18 mouse cellular contexts compared by ENCODE assay signal in the genomic region with DNA sequence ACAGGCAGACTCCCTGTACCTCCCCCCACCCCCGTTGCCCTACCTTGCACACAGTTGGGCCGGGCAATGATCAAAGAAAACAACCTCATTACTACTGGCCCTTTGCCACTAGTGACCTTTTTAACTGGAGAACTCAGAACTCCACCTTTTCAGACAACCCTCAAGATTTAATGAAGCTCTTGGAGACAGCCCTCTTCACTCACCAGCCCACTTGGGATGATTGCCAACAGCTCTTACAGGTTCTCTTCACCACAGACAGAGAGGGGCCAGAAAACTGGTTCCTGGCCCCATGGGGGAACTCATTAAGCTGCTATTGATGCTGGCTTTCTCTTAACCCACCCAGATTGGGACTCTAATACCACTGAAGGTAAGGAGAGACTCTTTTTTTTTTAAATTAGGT. TPM values are rescaled to one million over a fixed set of nuclear protein-coding genes. Genes with fewer than 3 reads are reported as not detected.
DNase-seq lines count a peak whose midpoint lies in the region; ATAC-seq and TF ChIP-seq lines count a peak whose summit lies in the region.
"Had no signal": no experiment of that assay in that cellular context is flagged by ENCODE, and none has a peak within 500 bp of the region (broad histone marks: within the 10 kb centered on the region; RNA-seq: fewer than 3 reads in every experiment).

No protein-coding gene starts in this region.

- no peaks in the 10 kb centered on the region for H3K4me1 ChIP-seq in hindbrain, embryonic 14.5 days (replicated peaks; ENCODE audit: control insufficient read depth, insufficient read depth, low read length)
- H3K4me1 ChIP-seq in hindbrain, embryonic 12.5 days: no peaks in the 10 kb centered on the region
- no peaks in the 10 kb centered on the region for H3K4me1 ChIP-seq in lung, embryonic 14.5 days (ENCODE audit: insufficient read depth)
- H3K4me1 ChIP-seq: forebrain, embryonic 15.5 days; heart, embryonic 12.5 days; hindbrain, embryonic 10.5 days had no signal

- 61% methylated on average over 2 of the region's 2 CpGs for WGBS in hindbrain, embryonic 14.5 days
- WGBS in hindbrain, embryonic 12.5 days: 67% methylated on average over 2 of the region's 2 CpGs
- WGBS in lung, embryonic 14.5 days: 34% methylated on average over 2 of the region's 2 CpGs

- TF ChIP-seq POLR2A in brain, embryonic 14.5 days (IDR thresholded peaks at IDR 0.05; ENCODE audit: borderline replicate concordance, extremely low read depth, insufficient read depth, insufficient read length, poor library complexity, severe bottlenecking): no peak

- no peak overlapping the region for H3K4me2 ChIP-seq in hindbrain, embryonic 14.5 days (replicated peaks)
- no peak overlapping the region for H3K4me2 ChIP-seq in hindbrain, embryonic 12.5 days (replicated peaks)
- H3K4me2 ChIP-seq in lung, embryonic 14.5 days: no peak overlapping the region
- H3K4me2 ChIP-seq: forebrain, embryonic 15.5 days; heart, embryonic 12.5 days had no signal

- peak; percentile 3 for DNase-seq in hindbrain, embryonic 14.5 days (ENCODE audit: low spot score)
- peak; percentile 20 for DNase-seq in lung, embryonic 14.5 days
- no peak for DNase-seq in lung, postnatal 14 days
- DNase-seq in brain, embryonic 14.5 days (ENCODE audit: low read depth): peak; percentile 66
- DNase-seq in forelimb bud, embryonic 11.5 days (ENCODE audit: low read depth, low spot score): peak; percentile 19
- DNase-seq in frontal cortex, postnatal 14 days (ENCODE audit: low spot score in 2 of 2): no peak
- DNase-seq: adrenal gland, adult 2 months; adrenal gland, postnatal 25 days; cerebellum, adult 2 months; cerebellum, postnatal 10 days; gastrocnemius, adult 2 months; gastrocnemius, postnatal 25 days had no signal

- no peak overlapping the region for H3K9ac ChIP-seq in hindbrain, embryonic 14.5 days
- H3K9ac ChIP-seq in hindbrain, embryonic 12.5 days: no peak overlapping the region
- no peak overlapping the region for H3K9ac ChIP-seq in lung, embryonic 14.5 days
- H3K9ac ChIP-seq: forebrain, embryonic 15.5 days; heart, embryonic 12.5 days had no signal

- no peaks in the 10 kb centered on the region for H3K27me3 ChIP-seq in hindbrain, embryonic 14.5 days (ENCODE audit: control insufficient read depth, insufficient read depth, low read length)
- no peaks in the 10 kb centered on the region for H3K27me3 ChIP-seq in hindbrain, embryonic 12.5 days
- no peaks in the 10 kb centered on the region for H3K27me3 ChIP-seq in lung, embryonic 14.5 days (ENCODE audit: insufficient read depth, low read length)
- H3K27me3 ChIP-seq: forebrain, embryonic 15.5 days; heart, embryonic 12.5 days had no signal

- no peak for ATAC-seq in hindbrain, embryonic 14.5 days (ENCODE audit: low FRiP score)
- ATAC-seq in hindbrain, embryonic 12.5 days (ENCODE audit: low FRiP score): no peak
- no peak for ATAC-seq in lung, embryonic 14.5 days (ENCODE audit: insufficient read depth)
- ATAC-seq: forebrain, embryonic 15.5 days; hindbrain, embryonic 16.5 days; inflammation-experienced regulatory T-cells, adult 6 months had no signal

- H3K36me3 ChIP-seq in hindbrain, embryonic 14.5 days (replicated peaks; ENCODE audit: control insufficient read depth, insufficient read depth): no peaks in the 10 kb centered on the region
- no peaks in the 10 kb centered on the region for H3K36me3 ChIP-seq in hindbrain, embryonic 12.5 days
- H3K36me3 ChIP-seq in lung, embryonic 14.5 days (ENCODE audit: insufficient read depth): no peaks in the 10 kb centered on the region
- H3K36me3 ChIP-seq: forebrain, embryonic 15.5 days; heart, embryonic 12.5 days; hindbrain, embryonic 10.5 days had no signal

- no peak overlapping the region for H3K4me3 ChIP-seq in hindbrain, embryonic 14.5 days (replicated peaks; ENCODE audit: low read length)
- H3K4me3 ChIP-seq in hindbrain, embryonic 12.5 days: no peak overlapping the region
- no peak overlapping the region for H3K4me3 ChIP-seq in lung, embryonic 14.5 days (ENCODE audit: low read depth, low read length)
- H3K4me3 ChIP-seq: forebrain, embryonic 15.5 days; gastrocnemius, adult 2 months; heart, embryonic 12.5 days; hindbrain, embryonic 10.5 days had no signal

- H3K9me3 ChIP-seq in hindbrain, embryonic 14.5 days (ENCODE audit: control insufficient read depth, low read length): no peaks in the 10 kb centered on the region
- H3K9me3 ChIP-seq in hindbrain, embryonic 12.5 days (replicated peaks): no peaks in the 10 kb centered on the region
- no peaks in the 10 kb centered on the region for H3K9me3 ChIP-seq in lung, embryonic 14.5 days (ENCODE audit: low read depth, low read length)
- H3K9me3 ChIP-seq: forebrain, embryonic 15.5 days; heart, embryonic 12.5 days; hindbrain, embryonic 10.5 days had no signal

- TF ChIP-seq CTCF in lung, embryonic 14.5 days (IDR thresholded peaks at IDR 0.05; ENCODE audit: low read depth): no peak
- TF ChIP-seq CTCF in brain, embryonic 14.5 days (IDR thresholded peaks at IDR 0.05; ENCODE audit: borderline replicate concordance, extremely low read depth, insufficient read depth, insufficient read length): no peak

- no peak overlapping the region for H3K27ac ChIP-seq in hindbrain, embryonic 14.5 days
- H3K27ac ChIP-seq in hindbrain, embryonic 12.5 days: no peak overlapping the region
- no peak overlapping the region for H3K27ac ChIP-seq in lung, embryonic 14.5 days (ENCODE audit: low read depth)
- H3K27ac ChIP-seq: forebrain, embryonic 15.5 days; gastrocnemius, adult 2 months; hindbrain, embryonic 10.5 days had no signal

RNA-seq across cellular contexts. Expression of gene Sln, which starts 27.5 kb away (rescaled TPM):
- polyA plus RNA-seq in hindbrain, embryonic 14.5 days (2014; fragmentation: Nextera tagmentation; extraction: Ambion mirVana): 0.20 TPM in 1 of 2 replicates, not detected in the other
- polyA plus RNA-seq in hindbrain, embryonic 12.5 days (2016; fragmentation: Nextera tagmentation; extraction: Ambion mirVana): 1.3 and 6.3 TPM in 2 replicates
- 0.13 and 7.0 TPM in 2 replicates for polyA plus RNA-seq in lung, embryonic 14.5 days (2014; fragmentation: Nextera tagmentation; extraction: Ambion mirVana)
- polyA plus RNA-seq in brain, embryonic 14.5 days (2012; rRNA removed): 0.14 and 0.39 TPM in 2 replicates
- polyA plus RNA-seq: adrenal gland, adult 2 months; hindbrain, embryonic 10.5 days; inflammation-experienced regulatory T-cells, adult 6 months had no signal

Comparison
In these comparisons a context has a peak if more than half of its experiments do, and no peak if none do; other contexts are left out.
1. DNase-seq: peak in hindbrain, embryonic 14.5 days (single experiment), lung, embryonic 14.5 days (single experiment), brain, embryonic 14.5 days (single experiment) and forelimb bud, embryonic 11.5 days (single experiment); none in lung, postnatal 14 days (single experiment) and frontal cortex, postnatal 14 days (0 of 2).